Mouse (Mus musculus) C2C12 (cell line): ENCODE data around the gene Txndc5.

Experiments used
- CEBPB ChIP-seq: IDR thresholded peaks from one replicate; pipeline ENCODE4 v1.6.1; 2011; ENCODE audit warnings: low read depth, mild to moderate bottlenecking, control low read depth, moderate library complexity
- CTCF ChIP-seq: IDR thresholded peaks from one replicate; pipeline ENCODE4 v1.5.1; 2011; ENCODE audit not compliant: control insufficient read depth, insufficient read depth, insufficient read length
- FOSL1 ChIP-seq: IDR thresholded peaks from one replicate; pipeline ENCODE4 v1.8.0; 2011; ENCODE audit warnings: mild to moderate bottlenecking, low read length; ENCODE audit not compliant: poor library complexity, insufficient read depth, severe bottlenecking
- MAX ChIP-seq: IDR thresholded peaks from one replicate; pipeline ENCODE4 v1.6.1; 2011; ENCODE audit warnings: mild to moderate bottlenecking, control low read depth
- MYOD1 ChIP-seq: IDR thresholded peaks from one replicate; pipeline ENCODE4 v1.6.1; 2011; ENCODE audit warnings: low read depth; ENCODE audit not compliant: control insufficient read depth, insufficient read length
- MYOG ChIP-seq: IDR thresholded peaks from one replicate; pipeline ENCODE4 v1.6.1; 2011; ENCODE audit not compliant: control insufficient read depth, insufficient read length; ENCODE audit errors: extremely low read depth
- USF1 ChIP-seq: IDR thresholded peaks from one replicate; pipeline ENCODE4 v1.6.1; 2011; ENCODE audit warnings: low read depth, mild to moderate bottlenecking, control low read depth, moderate library complexity

DNA sequence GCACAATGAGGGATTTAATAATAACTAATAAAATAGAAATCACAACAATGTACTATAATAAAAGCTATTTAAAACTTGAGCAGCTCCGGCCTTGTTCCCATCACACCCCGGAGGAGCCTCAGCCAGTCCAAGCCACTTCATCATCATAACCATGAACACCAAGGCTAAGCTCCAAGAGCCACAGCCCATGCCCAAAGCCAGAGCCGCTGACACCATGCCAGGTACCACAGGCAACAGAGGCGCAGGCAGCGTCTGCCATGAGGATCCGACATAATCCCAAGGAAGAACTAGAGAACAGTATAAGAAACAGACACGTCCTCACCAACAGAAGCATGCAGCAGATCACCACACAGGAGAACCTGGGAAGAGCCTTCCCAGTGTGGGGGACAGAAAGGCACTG lies 14.7 kb downstream of the Txndc5 start:
- TF ChIP-seq CTCF (no peak), CEBPB (no peak), USF1 (no peak), MAX (no peak), MYOD1 (no peak), FOSL1 (no peak), MYOG (no peak)
